Mouse (Mus musculus) cortical plate, adult 2 months (tissue): ENCODE results near the gene Klf11. TPM values are rescaled to one million over a fixed set of nuclear protein-coding genes. Genes with fewer than 3 reads are reported as not detected.

Experiments used
- H3K27ac ChIP-seq: fragments of 200-500 bp; 2 replicates; pipeline ENCODE4 v1.5.1; 2012; ENCODE audit warnings: low read length, control low read depth, inconsistent platforms; ENCODE audit not compliant: insufficient read depth
- H3K4me1 ChIP-seq: fragments of 200-500 bp; 2 replicates; pipeline ENCODE4 v1.6.1; 2011; ENCODE audit warnings: low read length; ENCODE audit not compliant: control insufficient read depth, insufficient read depth
- H3K4me3 ChIP-seq: fragments of 200-500 bp; 2 replicates; pipeline ENCODE4 v1.5.1; 2011; ENCODE audit warnings: mild to moderate bottlenecking, low read length, control low read depth; ENCODE audit not compliant: insufficient read depth
- CTCF ChIP-seq: fragments of 200-500 bp; IDR thresholded peaks from 2 replicates; pipeline ENCODE4 v1.5.1; 2011; ENCODE audit warnings: mild to moderate bottlenecking, control low read depth, low read length; ENCODE audit not compliant: insufficient read depth; ENCODE audit errors: extremely low read depth
- POLR2A ChIP-seq: fragments of 200-500 bp; IDR thresholded peaks from 2 replicates; pipeline ENCODE4 v1.6.1; 2011; ENCODE audit warnings: mild to moderate bottlenecking, low read length, control low read depth; ENCODE audit not compliant: insufficient read depth; ENCODE audit errors: extremely low read depth
- polyA plus RNA-seq: library from polyadenylated mRNA; depleted of rRNA; stranded (reverse); fragments of >200 nt; gene quantifications from 2 replicates; pipeline ENCODE4 v1.2.3, GENCODE M21; 2012; rRNA removed

Gene Klf11
- polyA plus RNA-seq, 1 experiment = 6.7 TPM

- Histone ChIP-seq H3K4me1 (no peaks in the 10 kb centered on the region; the same call in 1 of the 2 replicates), H3K4me3 (no peak overlapping the region), H3K27ac (no peak overlapping the region)
- no peak for TF ChIP-seq POLR2A
- peak; percentile 42; the same call in 1 of the 2 replicates for TF ChIP-seq CTCF
These were observed 58.9 kb downstream of the Klf11 start for GRCm38 (mm10) chr12:24709831-24710508.

GRCm38 (mm10) chr12:24710672-24711071 lies 59.6 kb downstream of the Klf11 start:
- no peaks in the 10 kb centered on the region; the same call in 1 of the 2 replicates for H3K4me1 ChIP-seq
- H3K27ac ChIP-seq = no peak overlapping the region
- no peak for TF ChIP-seq POLR2A
- TF ChIP-seq CTCF = peak; percentile 50
- H3K4me3 ChIP-seq = no peak overlapping the region

Other genes with a start within 250 kb of the Klf11 start
- 23.8 and 26.0 TPM in 2 replicates for gene Taf1b, start 152.9 kb upstream of the Klf11 start, polyA plus RNA-seq
- gene Grhl1, start 79.0 kb upstream of the Klf11 start, polyA plus RNA-seq = 9.8 and 12.9 TPM in 2 replicates
- 13.7 and 14.7 TPM in 2 replicates for gene Cys1, start 30.5 kb downstream of the Klf11 start, polyA plus RNA-seq
- 1.6 and 1.8 TPM in 2 replicates for gene Rrm2, start 57.0 kb downstream of the Klf11 start, polyA plus RNA-seq
- 27.9 and 28.8 TPM in 2 replicates for gene Mboat2, start 179.6 kb downstream of the Klf11 start, polyA plus RNA-seq